Mouse (Mus musculus) heart, postnatal 0 days (tissue): ENCODE measurements at regions not wholly inside any gene's neighbourhood (a gene's known extent, or its start where the extent isn't known, plus 50 kb on each side); places are given as distances from the start of the nearest gene placed in this dataset.

Source experiments
- ATAC-seq: fragments of 200-750 bp; cut with Nextera tagmentation; 2 replicates; pipeline ENCODE4 v1.8.0; 2017; ENCODE audit warnings: low read depth, moderate number of reproducible peaks, moderate library complexity; ENCODE audit not compliant: insufficient read depth
- DNase-seq: peaks from one replicate; pipeline ENCODE4 v3.0.0-alpha.2; 2016; ENCODE audit warnings: low spot score
- H3K27ac ChIP-seq: fragments of 300-500 bp; sonication (generic); 2 replicates; pipeline ENCODE4 v1.5.1; 2014; ENCODE audit warnings: low read depth, mild to moderate bottlenecking
- H3K27me3 ChIP-seq: fragments of 300-500 bp; sonication (generic); 2 replicates; pipeline ENCODE4 v1.6.1; 2014; ENCODE audit warnings: low read length, mixed read lengths; ENCODE audit not compliant: control insufficient read depth, insufficient read depth
- H3K36me3 ChIP-seq: fragments of 300-500 bp; sonication (generic); replicated peaks from 2 replicates; pipeline ENCODE4 v1.6.1; 2014; ENCODE audit warnings: low read length, mixed read lengths; ENCODE audit not compliant: control insufficient read depth, insufficient read depth
- H3K4me1 ChIP-seq: fragments of 300-500 bp; sonication (generic); 2 replicates; pipeline ENCODE4 v1.6.1; 2014; ENCODE audit warnings: antibody characterized with exemption; ENCODE audit not compliant: control insufficient read depth, insufficient read depth
- H3K4me2 ChIP-seq: fragments of 300-500 bp; sonication (generic); 2 replicates; pipeline ENCODE4 v1.6.1; 2014; ENCODE audit warnings: low read depth, mild to moderate bottlenecking, low read length, moderate library complexity
- H3K4me3 ChIP-seq: fragments of 300-500 bp; sonication (generic); 2 replicates; pipeline ENCODE4 v1.5.1; 2014; ENCODE audit warnings: low read depth, low read length
- H3K9ac ChIP-seq: fragments of 300-500 bp; sonication (generic); replicated peaks from 2 replicates; pipeline ENCODE4 v1.6.1; 2014; ENCODE audit warnings: low read depth, low read length, mixed read lengths
- H3K9me3 ChIP-seq: fragments of 300-500 bp; sonication (generic); replicated peaks from 2 replicates; pipeline ENCODE4 v1.6.1; 2016; ENCODE audit warnings: low read length; ENCODE audit not compliant: control insufficient read depth
- CTCF ChIP-seq: IDR thresholded peaks from 2 replicates; pipeline ENCODE4 v1.5.1; 2016; ENCODE audit warnings: antibody characterized with exemption, control low read depth, low read depth
- EP300 ChIP-seq: IDR thresholded peaks from 2 replicates; pipeline ENCODE4 v1.6.1; 2016; ENCODE audit warnings: antibody characterized with exemption, low read depth
- WGBS: fragments of 180-500 bp; shearing (Covaris S2); extraction: QIAGEN DNeasy Blood & Tissue Kit; methylation state at CpG from one replicate; pipeline ENCODE4 v1.1.7; 2014; 5-methylcytosine and 5-hydroxymethylcytosine counted together

GRCm38 (mm10) chr16:46807476-46807875 lies 309.2 kb upstream of the Nectin3 start:
- TF ChIP-seq EP300 (no peak), CTCF (no peak)
- no peak overlapping the region for H3K4me3 ChIP-seq
- ATAC-seq = no peak
- no peak for DNase-seq
- no peak overlapping the region for H3K27ac ChIP-seq
- H3K9ac ChIP-seq = no peak overlapping the region
- H3K27me3 ChIP-seq = no peaks in the 10 kb centered on the region
- no peaks in the 10 kb centered on the region for H3K36me3 ChIP-seq
- H3K4me1 ChIP-seq = no peaks in the 10 kb centered on the region
- no peaks in the 10 kb centered on the region for H3K9me3 ChIP-seq
- whole genome bisulfite sequencing = 73% methylated on average over 2 of the region's 2 CpGs
- no peak overlapping the region for H3K4me2 ChIP-seq

DNA sequence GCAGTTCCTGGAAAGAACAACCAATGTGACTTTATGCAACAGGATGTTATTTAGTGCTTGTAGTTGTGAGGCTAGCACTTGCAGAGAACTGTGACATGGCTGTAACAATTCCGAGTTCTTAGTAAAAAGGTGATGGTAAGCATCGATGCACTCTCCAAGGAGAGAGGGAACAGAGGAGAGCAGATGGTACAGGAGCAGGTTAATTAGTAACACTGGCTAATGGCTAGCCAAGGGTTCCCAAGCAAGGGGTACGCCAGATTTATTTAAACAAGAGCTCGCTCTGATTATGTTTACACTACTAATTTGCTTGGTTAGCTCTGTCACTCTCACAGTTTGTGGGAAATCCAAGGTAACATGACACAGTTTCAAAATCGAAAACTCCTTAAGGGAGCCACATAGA lies 278.0 kb upstream of the Nectin3 start:
- no peaks in the 10 kb centered on the region for H3K27me3 ChIP-seq
- H3K4me1 ChIP-seq = no peaks in the 10 kb centered on the region
- TF ChIP-seq CTCF = no peak
- TF ChIP-seq EP300 = no peak
- no peaks in the 10 kb centered on the region for H3K36me3 ChIP-seq
- ATAC-seq = no peak
- H3K9ac ChIP-seq = no peak overlapping the region
- H3K4me3 ChIP-seq = no peak overlapping the region
- WGBS = 63% methylated on average over 5 of the region's 5 CpGs
- no peak overlapping the region for H3K27ac ChIP-seq
- H3K9me3 ChIP-seq = no peaks in the 10 kb centered on the region
- DNase-seq = no peak
- H3K4me2 ChIP-seq = no peak overlapping the region

GRCm38 (mm10) chr16:46769383-46769782 lies 271.1 kb upstream of the Nectin3 start:
- WGBS = 56% methylated on average over 4 of the region's 4 CpGs
- TF ChIP-seq EP300 = no peak
- no peak for TF ChIP-seq CTCF
- DNase-seq (no peak), ATAC-seq (no peak)
- Histone ChIP-seq H3K4me2 (no peak overlapping the region), H3K27ac (no peak overlapping the region), H3K4me1 (no peaks in the 10 kb centered on the region), H3K4me3 (no peak overlapping the region), H3K36me3 (no peaks in the 10 kb centered on the region), H3K9ac (no peak overlapping the region), H3K27me3 (no peaks in the 10 kb centered on the region), H3K9me3 (no peaks in the 10 kb centered on the region)

GRCm38 (mm10) chr16:46768376-46768775 lies 270.1 kb upstream of the Nectin3 start:
- 67% methylated on average over 1 of the region's 1 CpGs for WGBS
- TF ChIP-seq CTCF = no peak
- no peak for TF ChIP-seq EP300
- H3K9me3 ChIP-seq = no peaks in the 10 kb centered on the region

GRCm38 (mm10) chr16:46735140-46735539 lies 236.8 kb upstream of the Nectin3 start:
- H3K27ac ChIP-seq = no peak overlapping the region
- no peaks in the 10 kb centered on the region for H3K4me1 ChIP-seq
- H3K36me3 ChIP-seq = no peaks in the 10 kb centered on the region
- DNase-seq = no peak
- TF ChIP-seq CTCF = no peak
- TF ChIP-seq EP300 = no peak
- no peak overlapping the region for H3K9ac ChIP-seq
- WGBS = 41% methylated on average over 4 of the region's 4 CpGs
- no peaks in the 10 kb centered on the region for H3K27me3 ChIP-seq
- no peaks in the 10 kb centered on the region for H3K9me3 ChIP-seq
- no peak overlapping the region for H3K4me2 ChIP-seq
- H3K4me3 ChIP-seq = no peak overlapping the region
- ATAC-seq = no peak

More at GRCm38 (mm10) chr16:46768376-46768775, 270.1 kb upstream of the Nectin3 start:
- H3K4me1 ChIP-seq = no peaks in the 10 kb centered on the region
- H3K36me3 ChIP-seq = no peaks in the 10 kb centered on the region
- DNase-seq (no peak), ATAC-seq (no peak)
- H3K27me3 ChIP-seq = no peaks in the 10 kb centered on the region
- H3K4me2 ChIP-seq = no peak overlapping the region
- H3K4me3 ChIP-seq = no peak overlapping the region
- H3K27ac ChIP-seq = no peak overlapping the region
- H3K9ac ChIP-seq = no peak overlapping the region

- no peaks in the 10 kb centered on the region for H3K9me3 ChIP-seq
- H3K27ac ChIP-seq = no peak overlapping the region
- no peak overlapping the region for H3K9ac ChIP-seq
- no peaks in the 10 kb centered on the region for H3K36me3 ChIP-seq
- H3K4me3 ChIP-seq = no peak overlapping the region
- no peak overlapping the region for H3K4me2 ChIP-seq
- TF ChIP-seq CTCF (no peak), EP300 (no peak)
- no peaks in the 10 kb centered on the region for H3K27me3 ChIP-seq
- H3K4me1 ChIP-seq = no peaks in the 10 kb centered on the region
- DNase-seq = no peak
- WGBS = 63% methylated on average over 3 of the region's 3 CpGs
- no peak for ATAC-seq
Measured at GRCm38 (mm10) chr16:46728424-46728823, 230.1 kb upstream of the Nectin3 start.
